Mouse (Mus musculus) Patski (cell line): ENCODE results near the gene Ntan1. TPM values are rescaled to one million over a fixed set of nuclear protein-coding genes. Genes with fewer than 3 reads are reported as not detected.

Source experiments
- ATAC-seq: fragments of 100-300 bp; one replicate; pipeline ENCODE4 v1.8.0; 2021
- CTCF ChIA-PET: fragments of 350-600 bp; sonication (Branson Sonifier 250); formaldehyde crosslinking; loops from one replicate; lab custom pipeline; 2022; ENCODE audit warnings: inconsistent platforms; lab: Charles Lee
- POLR2A ChIA-PET: fragments of 350-600 bp; sonication (Branson Sonifier 250); formaldehyde crosslinking; loops from one replicate; lab custom pipeline; 2022; ENCODE audit warnings: antibody characterized with exemption, inconsistent platforms; lab: Charles Lee
- DNase-seq: peaks from one replicate; pipeline ENCODE4 v3.0.0-alpha.2; 2011; ENCODE audit warnings: low read depth, low spot score
- H3K27me3 ChIP-seq: fragments of 371-371 bp; one replicate; pipeline ENCODE4 v1.5.1; 2021
- CTCF ChIP-seq: fragments of 100-300 bp; IDR thresholded peaks from one replicate; pipeline ENCODE4 v1.5.1; 2021
- in situ Hi-C: fragments of 300-500 bp; cut with MboI; formaldehyde crosslinking; loops from 3 replicates; pipeline ENCODE4 v1.11.1; 2018; ENCODE audit warnings: low pct_unique_long_range_greater_than_20kb, mixed read lengths
- polyA plus RNA-seq: library from polyadenylated mRNA; unstranded; gene quantifications from one replicate; pipeline ENCODE4 v1.2.3, GENCODE M21; 2021

The Ntan1 gene
- polyA plus RNA-seq, 1 experiment from 2014 or later = 147 TPM

DNA sequence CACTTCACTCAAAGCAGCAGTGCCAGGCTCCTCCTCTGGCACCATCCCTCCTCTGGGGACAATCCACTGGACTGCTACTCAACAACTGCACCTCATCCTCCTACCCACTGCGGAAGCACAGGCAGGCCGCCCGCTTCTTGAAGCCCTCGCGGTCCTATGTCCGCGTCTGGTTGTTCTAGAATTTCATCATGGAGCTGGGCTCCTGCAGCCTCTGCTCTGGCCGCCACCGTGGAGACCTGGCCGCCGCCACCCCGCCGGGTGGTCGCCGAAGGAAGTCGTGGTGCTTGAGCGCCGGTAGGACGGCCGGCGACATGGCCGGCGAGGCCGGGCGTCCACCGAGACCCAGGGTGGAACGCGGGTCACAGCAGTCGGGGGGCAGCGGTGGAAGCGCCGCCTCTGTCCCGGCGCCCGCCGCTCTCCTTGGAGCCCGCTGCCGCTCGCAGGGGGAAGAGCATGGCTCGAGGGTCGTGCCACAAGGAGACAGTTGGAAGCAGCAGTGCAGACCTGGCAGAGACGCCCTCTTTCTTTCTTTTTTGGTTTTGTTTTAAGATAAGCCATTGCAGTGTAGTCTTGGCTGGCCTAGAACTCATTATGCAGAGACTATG is 49.4 kb downstream of the Ntan1 start:
- no peak for TF ChIP-seq CTCF
- DNase-seq = no peak
- no peaks in the 10 kb centered on the region for H3K27me3 ChIP-seq
- ATAC-seq = no peak
- CTCF ChIA-PET = no interaction called here
- in situ Hi-C loops = no loop called here
- POLR2A ChIA-PET = no interaction called here

DNA sequence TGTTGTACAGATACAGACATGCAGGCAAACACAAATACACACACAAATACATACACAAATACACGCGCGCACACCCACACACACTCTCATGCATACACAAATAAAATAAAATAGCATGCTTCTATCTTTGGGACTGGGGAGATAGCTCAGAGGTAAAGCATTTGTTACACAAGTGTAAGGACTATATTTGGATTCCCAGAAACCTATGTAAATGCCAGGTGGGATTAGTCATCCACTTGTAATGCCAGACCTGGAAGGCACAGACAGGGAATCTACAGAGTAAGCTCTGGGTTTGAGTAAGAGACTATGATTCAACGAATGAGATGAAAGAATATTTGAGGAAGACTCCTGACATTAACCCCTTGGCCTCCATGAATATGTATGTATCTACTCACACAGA is 56.8 kb downstream of the Ntan1 start:
- ATAC-seq = peak; percentile 51
- in situ Hi-C loops = no loop called here
- H3K27me3 ChIP-seq = no peaks in the 10 kb centered on the region
- peak; percentile 30 for DNase-seq
- POLR2A ChIA-PET = no interaction called here
- TF ChIP-seq CTCF = no peak
- CTCF ChIA-PET = no interaction called here

DNA sequence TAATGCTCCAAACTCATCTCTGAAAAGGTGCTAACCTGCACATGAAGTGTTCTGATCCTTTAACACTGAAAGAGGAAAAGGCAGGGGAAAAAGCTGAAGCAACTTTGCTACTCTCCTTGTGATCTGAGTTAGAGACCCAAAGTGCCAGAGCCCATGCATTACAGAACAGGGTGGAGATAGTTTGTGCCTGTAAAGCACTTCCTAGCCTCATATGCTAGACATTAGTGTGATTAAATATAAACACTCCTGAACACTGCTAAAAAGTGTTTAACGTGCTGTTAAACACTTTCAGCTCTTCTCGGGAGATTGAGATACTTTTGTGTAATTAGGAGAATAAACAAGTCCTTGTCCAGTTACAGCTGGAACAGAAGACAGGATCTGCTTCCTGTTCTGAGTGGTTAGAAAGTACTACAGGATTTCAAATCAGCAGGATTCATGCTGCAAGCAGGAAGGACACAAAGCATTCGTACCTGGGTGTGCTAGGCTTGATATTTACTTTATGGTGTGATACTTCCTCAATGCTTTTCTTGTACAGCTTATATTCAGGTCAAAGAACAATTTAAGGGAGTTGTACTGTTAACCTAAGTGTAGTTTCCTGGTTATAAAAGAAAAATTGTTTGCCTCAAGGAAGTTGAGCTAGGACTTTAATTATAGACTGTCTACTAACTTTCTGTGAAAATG is 64.6 kb downstream of the Ntan1 start:
- no peak for DNase-seq

More for the DNA sequence above, 64.6 kb downstream of the Ntan1 start:
- no peaks in the 10 kb centered on the region for H3K27me3 ChIP-seq
- no peak for ATAC-seq
- ChIA-PET POLR2A (interaction anchor here (0.6 kb wide), 1 partner anchor 96 kb away, joined by 3 read pairs; no protein-coding TSS in a partner anchor), CTCF (no interaction called here)
- in situ Hi-C loops = no loop called here
- TF ChIP-seq CTCF = no peak

Other genes starting within 250 kb of the Ntan1 start
- 34.3 TPM for gene Parn, start 150.7 kb upstream of the Ntan1 start, polyA plus RNA-seq
- 56.5 TPM for gene Bfar, start 147.0 kb upstream of the Ntan1 start, polyA plus RNA-seq
- gene 3110001I22Rik, start 146.9 kb upstream of the Ntan1 start, polyA plus RNA-seq = 5.5 TPM
- gene Pla2g10, start 87.9 kb upstream of the Ntan1 start, polyA plus RNA-seq = not detected
- gene Rrn3, start 38.1 kb upstream of the Ntan1 start, polyA plus RNA-seq = 40.1 TPM
- 83.6 TPM for gene Pdxdc1, start 84.3 kb downstream of the Ntan1 start, polyA plus RNA-seq
- gene Mpv17l, start 84.3 kb downstream of the Ntan1 start, polyA plus RNA-seq = 5.5 TPM
- 0.04 TPM for gene 2900011O08Rik, start 167.8 kb downstream of the Ntan1 start, polyA plus RNA-seq
- gene Ifitm7, start 168.0 kb downstream of the Ntan1 start, polyA plus RNA-seq = 0.03 TPM